Mouse (Mus musculus) bone marrow, adult 2 months (tissue): ENCODE measurements at regions not wholly inside any gene's neighbourhood (a gene's known extent, or its start where the extent isn't known, plus 50 kb on each side); places are given as distances from the start of the nearest gene placed in this dataset.

Experiments
- H3K27ac ChIP-seq: fragments of 200-500 bp; 2 replicates; pipeline ENCODE4 v1.5.1; 2012; ENCODE audit warnings: low read depth, mild to moderate bottlenecking, control low read depth, inconsistent platforms, low read length; ENCODE audit not compliant: control insufficient read depth, poor library complexity, insufficient read depth
- H3K4me1 ChIP-seq: fragments of 200-500 bp; 2 replicates; pipeline ENCODE4 v1.6.1; 2011; ENCODE audit warnings: low read length; ENCODE audit not compliant: control insufficient read depth, insufficient read depth
- H3K4me3 ChIP-seq: fragments of 200-500 bp; replicated peaks from 2 replicates; pipeline ENCODE3; 2011; ENCODE audit warnings: mild to moderate bottlenecking, low read depth, low read length, control low read depth; ENCODE audit not compliant: control insufficient read depth
- CTCF ChIP-seq: fragments of 200-500 bp; IDR thresholded peaks from 2 replicates; pipeline ENCODE4 v1.5.1; 2011; ENCODE audit warnings: low read length, control low read depth; ENCODE audit not compliant: control insufficient read depth, insufficient read depth
- POLR2A ChIP-seq: fragments of 200-500 bp; IDR thresholded peaks from 2 replicates; pipeline ENCODE4 v1.6.1; 2011; ENCODE audit warnings: low read depth, mild to moderate bottlenecking, control low read depth, low read length, borderline replicate concordance; ENCODE audit not compliant: control insufficient read depth
- WGBS: fragments of 180-500 bp; shearing (Covaris S2); methylation state at CpG from one replicate; pipeline ENCODE4 v1.1.7; 2018; 5-methylcytosine and 5-hydroxymethylcytosine counted together

- TF ChIP-seq CTCF = no peak
- no peak for TF ChIP-seq POLR2A
- no peak overlapping the region for H3K27ac ChIP-seq
- no peaks in the 10 kb centered on the region for H3K4me1 ChIP-seq
- 70% methylated on average over 8 of the region's 8 CpGs for WGBS
- no peak overlapping the region for H3K4me3 ChIP-seq
Observed at GRCm38 (mm10) chr5:90164434-90164833, 59.4 kb downstream of the Cox18 start.

- Histone ChIP-seq H3K4me3 (no peak overlapping the region), H3K4me1 (no peaks in the 10 kb centered on the region), H3K27ac (no peak overlapping the region)
- WGBS = 79% methylated on average over 18 of the region's 18 CpGs
- TF ChIP-seq CTCF = no peak
- no peak for TF ChIP-seq POLR2A
Observed at GRCm38 (mm10) chr5:90163033-90163859, 60.6 kb downstream of the Cox18 start.

GRCm38 (mm10) chr5:90160281-90160680 is 63.5 kb downstream of the Cox18 start:
- Histone ChIP-seq H3K27ac (no peak overlapping the region), H3K4me3 (no peak overlapping the region), H3K4me1 (no peaks in the 10 kb centered on the region; the same call in 1 of the 2 replicates)
- TF ChIP-seq CTCF = no peak
- no peak for TF ChIP-seq POLR2A
- 52% methylated on average over 4 of the region's 4 CpGs for WGBS

- TF ChIP-seq POLR2A (no peak), CTCF (no peak)
- WGBS = 80% methylated on average over 4 of the region's 4 CpGs
- no peaks in the 10 kb centered on the region; the same call in 1 of the 2 replicates for H3K4me1 ChIP-seq
Observed at GRCm38 (mm10) chr5:90156522-90156921, 67.3 kb downstream of the Cox18 start.

GRCm38 (mm10) chr5:90149611-90150532 is 73.9 kb downstream of the Cox18 start:
- 33% methylated on average over 22 of the region's 22 CpGs for WGBS
- TF ChIP-seq POLR2A (no peak), CTCF (no peak)
- H3K4me3 ChIP-seq = no peak overlapping the region
- H3K27ac ChIP-seq = no peak overlapping the region
- no peaks in the 10 kb centered on the region for H3K4me1 ChIP-seq

More at GRCm38 (mm10) chr5:90156522-90156921, 67.3 kb downstream of the Cox18 start:
- H3K4me3 ChIP-seq = no peak overlapping the region
- H3K27ac ChIP-seq = no peak overlapping the region

GRCm38 (mm10) chr5:90135971-90136370 is 87.8 kb downstream of the Cox18 start:
- TF ChIP-seq CTCF (no peak), POLR2A (no peak)
- Histone ChIP-seq H3K4me3 (no peak overlapping the region), H3K27ac (no peak overlapping the region), H3K4me1 (no peaks in the 10 kb centered on the region)
- 64% methylated on average over 7 of the region's 7 CpGs for WGBS

GRCm38 (mm10) chr5:90107036-90107435 is 116.8 kb downstream of the Cox18 start:
- Histone ChIP-seq H3K4me3 (no peak overlapping the region), H3K4me1 (no peaks in the 10 kb centered on the region), H3K27ac (no peak overlapping the region)
- 81% methylated on average over 1 of the region's 1 CpGs for WGBS
- TF ChIP-seq CTCF (no peak), POLR2A (no peak)

- TF ChIP-seq CTCF (no peak), POLR2A (no peak)
Observed at GRCm38 (mm10) chr5:90104672-90105071, 119.1 kb downstream of the Cox18 start.

More at GRCm38 (mm10) chr5:90104672-90105071, 119.1 kb downstream of the Cox18 start:
- no peak overlapping the region for H3K4me3 ChIP-seq
- H3K27ac ChIP-seq = no peak overlapping the region
- WGBS = 84% methylated on average over 7 of the region's 7 CpGs
- no peaks in the 10 kb centered on the region for H3K4me1 ChIP-seq
